Mouse (Mus musculus) olfactory bulb, adult 2 months (tissue): Measurements from ENCODE around the gene Rbm42. TPM values are rescaled to one million over a fixed set of nuclear protein-coding genes. Genes with fewer than 3 reads are reported as not detected.
A peak's percentile ranks its signal among the peaks of the same experiment; 100 is the strongest.

Experiments used
- H3K27ac ChIP-seq: fragments of 200-500 bp; 2 replicates; pipeline ENCODE4 v1.5.1; 2012; ENCODE audit warnings: low read depth, low read length; ENCODE audit not compliant: insufficient read depth
- H3K4me1 ChIP-seq: fragments of 200-500 bp; 2 replicates; pipeline ENCODE4 v1.6.1; 2012; ENCODE audit warnings: low read length; ENCODE audit not compliant: control insufficient read depth, insufficient read depth
- H3K4me3 ChIP-seq: fragments of 200-500 bp; 2 replicates; pipeline ENCODE4 v1.5.1; 2012; ENCODE audit warnings: mild to moderate bottlenecking, low read depth, low read length, moderate library complexity; ENCODE audit not compliant: insufficient read depth
- CTCF ChIP-seq: fragments of 200-500 bp; IDR thresholded peaks from 2 replicates; pipeline ENCODE4 v1.5.1; 2012; ENCODE audit warnings: low read depth, mild to moderate bottlenecking, low read length, moderate library complexity; ENCODE audit not compliant: insufficient read depth
- POLR2A ChIP-seq: fragments of 200-500 bp; IDR thresholded peaks from 2 replicates; pipeline ENCODE4 v1.6.1; 2012; ENCODE audit warnings: mild to moderate bottlenecking, low read depth, low read length, moderate library complexity; ENCODE audit not compliant: insufficient read depth
- WGBS: fragments of 180-500 bp; shearing (Covaris S2); methylation state at CpG from one replicate; pipeline ENCODE4 v1.1.7; 2018; 5-methylcytosine and 5-hydroxymethylcytosine counted together
- polyA plus RNA-seq: library from polyadenylated mRNA; stranded (reverse); fragments of >200 nt; gene quantifications from 2 replicates; pipeline ENCODE4 v1.2.4, GENCODE M21; 2012; ENCODE audit warnings: low replicate concordance; ENCODE audit not compliant: missing spikeins, insufficient read depth, insufficient read length

The Rbm42 gene
- polyA plus RNA-seq, 1 experiment: not detected

DNA sequence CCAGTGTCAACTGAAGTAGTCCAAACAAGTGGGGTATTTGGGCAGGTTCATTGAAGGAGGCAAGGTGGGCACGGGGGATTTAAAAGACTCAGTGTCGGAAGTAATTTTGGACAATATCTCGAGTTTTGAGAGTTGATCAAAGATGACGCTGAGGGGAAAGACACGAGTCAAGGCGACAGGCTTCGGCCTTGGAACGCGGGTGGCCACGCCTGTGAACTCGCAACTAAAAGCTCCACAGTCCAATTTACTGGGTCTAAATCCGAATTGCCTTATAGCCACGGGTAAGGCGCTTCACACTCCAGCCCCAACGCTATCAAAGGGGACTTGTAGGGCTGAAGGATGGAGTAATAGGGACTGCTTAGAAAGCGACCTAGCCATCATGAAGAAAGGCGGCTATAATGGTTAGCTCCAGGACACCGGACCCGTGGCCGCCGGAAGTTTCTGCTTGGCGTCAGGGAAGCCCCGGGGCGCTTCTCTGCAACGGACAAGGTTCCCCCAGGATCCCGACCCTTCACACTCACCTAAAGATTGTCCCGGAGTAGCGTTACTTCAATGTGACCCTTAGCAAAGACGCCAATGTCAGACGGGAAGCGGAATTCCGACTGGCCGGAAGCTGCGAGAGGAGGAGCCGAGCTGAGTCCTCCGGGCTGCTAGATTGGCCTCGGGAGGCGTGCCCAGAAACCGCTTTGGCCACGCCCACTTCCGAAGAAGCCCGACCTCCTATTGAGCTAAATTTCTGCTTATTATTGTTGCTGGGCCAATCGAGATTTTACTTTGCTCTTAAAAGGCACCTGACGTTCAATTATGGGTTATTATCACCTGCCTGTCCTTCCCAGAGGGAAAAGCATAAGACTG, 24.4 kb downstream of the Rbm42 start, which contains the start of gene Cox6b1:
Gene Cox6b1, minus strand, starts transcription at position 622 of the 855 bp plus-strand sequence.
- Histone ChIP-seq H3K27ac (peak within 1 kb of the TSS; percentile 35), H3K4me3 (peak within 1 kb of the TSS; percentile 83), H3K4me1 (peaks cover 9% of the 10 kb centered on the region; the same call in 1 of the 2 replicates)
- TF ChIP-seq POLR2A (0 out of 2 replicates have a peak, but pooled peaks have one; percentile 43), CTCF (no peak)
- WGBS: under 1% methylated on average over 44 of the region's 44 CpGs

DNA sequence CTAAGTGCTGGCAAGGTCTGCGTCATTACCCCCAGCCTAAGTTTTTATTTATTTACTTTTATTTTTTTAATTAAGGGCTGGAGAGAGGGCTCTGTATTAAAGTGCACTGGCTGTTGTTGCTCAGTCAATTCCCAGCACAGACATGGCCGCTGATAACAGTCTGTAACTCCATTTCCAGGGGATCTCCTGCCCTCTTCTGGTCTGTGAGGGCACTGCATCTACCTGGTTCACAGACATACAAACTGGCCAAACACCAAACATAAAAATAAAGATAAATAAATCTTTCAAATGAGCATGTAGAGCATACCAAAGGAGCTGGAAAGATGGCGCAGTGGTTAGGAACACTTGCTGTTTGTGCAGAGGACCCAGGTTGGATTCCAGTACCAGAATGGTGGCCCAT, 30.9 kb downstream of the Rbm42 start:
- H3K4me3 ChIP-seq: no peak overlapping the region
- no peak overlapping the region for H3K27ac ChIP-seq
- no peak for TF ChIP-seq CTCF
- no peak for TF ChIP-seq POLR2A
- 83% methylated on average over 3 of the region's 3 CpGs for WGBS
- peaks cover 9% of the 10 kb centered on the region; the same call in 1 of the 2 replicates for H3K4me1 ChIP-seq

GRCm38 (mm10) chr7:30618658-30619057, 31.5 kb downstream of the Rbm42 start:
- Histone ChIP-seq H3K27ac (no peak overlapping the region), H3K4me3 (no peak overlapping the region), H3K4me1 (peaks cover 9% of the 10 kb centered on the region; the same call in 1 of the 2 replicates)
- 90% methylated on average over 9 of the region's 9 CpGs for WGBS
- TF ChIP-seq CTCF (no peak), POLR2A (no peak)

DNA sequence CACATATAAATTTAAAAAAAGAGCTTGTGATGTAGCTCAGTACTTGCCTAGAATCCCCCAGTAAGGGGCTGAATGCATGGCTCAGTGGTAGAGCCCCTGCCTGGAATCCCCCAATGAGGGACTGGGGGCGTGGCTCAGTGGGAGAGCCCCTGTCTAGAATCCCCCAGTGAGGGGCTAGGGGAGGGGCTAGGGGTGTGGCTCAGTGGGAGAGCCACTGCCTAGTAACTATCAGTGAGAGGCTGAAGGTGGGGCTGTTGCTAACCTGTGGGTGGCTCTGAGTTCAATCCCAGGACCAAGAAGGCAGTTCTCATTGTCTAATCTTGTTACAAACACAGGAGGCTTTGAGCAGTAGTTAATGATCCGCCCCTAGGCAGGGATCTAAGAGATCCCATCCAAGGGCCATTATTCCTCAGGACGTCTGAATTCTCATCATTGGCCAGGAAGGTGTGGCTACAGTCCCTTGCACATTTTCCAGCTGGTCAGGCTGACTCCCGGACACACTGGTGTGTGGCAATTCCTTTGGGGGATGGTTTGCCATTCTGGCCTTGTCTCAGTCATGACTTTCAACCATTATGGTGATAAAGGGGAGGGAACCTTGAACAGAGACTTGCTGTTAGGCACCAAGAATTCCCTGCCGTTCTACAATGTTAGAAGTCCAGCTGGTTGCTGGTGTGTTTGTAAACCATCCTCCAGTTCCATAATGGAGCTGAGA, 34.9 kb downstream of the Rbm42 start:
- H3K4me3 ChIP-seq: no peak overlapping the region
- WGBS: 54% methylated on average over 5 of the region's 5 CpGs
- no peak overlapping the region for H3K27ac ChIP-seq
- no peak for TF ChIP-seq CTCF
- TF ChIP-seq POLR2A: no peak
- H3K4me1 ChIP-seq: no peaks in the 10 kb centered on the region

GRCm38 (mm10) chr7:30614454-30614853, 35.7 kb downstream of the Rbm42 start:
- H3K4me3 ChIP-seq: no peak overlapping the region
- 76% methylated on average over 2 of the region's 2 CpGs for WGBS
- H3K27ac ChIP-seq: no peak overlapping the region
- H3K4me1 ChIP-seq: no peaks in the 10 kb centered on the region
- TF ChIP-seq POLR2A (no peak), CTCF (no peak)

GRCm38 (mm10) chr7:30613529-30614112, 36.5 kb downstream of the Rbm42 start:
- H3K4me3 ChIP-seq: no peak overlapping the region
- WGBS: 17% methylated on average over 14 of the region's 14 CpGs
- no peak overlapping the region for H3K27ac ChIP-seq
- no peaks in the 10 kb centered on the region for H3K4me1 ChIP-seq
- no peak for TF ChIP-seq POLR2A
- TF ChIP-seq CTCF: peak; percentile 65; the same call in 1 of the 2 replicates

DNA sequence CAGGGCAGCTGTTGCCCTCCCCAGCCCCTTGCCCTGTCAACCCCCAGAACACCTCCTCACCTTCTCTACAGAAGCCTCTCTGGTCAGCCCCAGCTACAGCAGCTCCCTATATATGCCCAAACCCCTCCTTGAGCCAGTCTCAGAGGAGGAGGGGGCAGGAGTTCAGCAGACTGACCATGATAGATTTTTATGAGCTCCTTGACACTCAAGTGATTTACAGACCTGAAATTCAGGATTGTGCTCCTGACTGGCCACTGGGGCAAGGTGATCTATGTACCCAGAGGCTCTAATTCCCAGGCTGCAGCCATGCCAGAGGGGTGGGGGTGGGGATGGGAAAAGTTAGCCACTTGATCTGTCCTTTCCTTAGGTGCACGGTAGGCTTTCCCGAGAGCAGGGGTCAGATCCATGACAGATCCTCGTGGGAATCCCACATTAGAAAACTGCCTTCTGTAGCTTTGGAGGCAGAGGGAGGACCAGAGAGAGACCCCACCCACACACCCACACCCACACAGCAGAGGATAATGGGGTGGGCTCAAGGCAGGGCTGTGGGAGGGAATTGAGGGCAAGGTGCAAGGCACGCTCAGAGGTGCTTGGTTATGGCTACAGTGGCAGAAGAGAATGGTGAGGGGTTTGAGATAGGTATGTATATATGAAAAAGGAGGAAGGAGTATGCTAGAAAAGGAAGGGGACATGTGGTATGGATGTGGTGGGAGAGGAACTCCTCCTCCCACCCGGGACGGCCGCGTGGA, 37.3 kb downstream of the Rbm42 start, which contains the start of gene Upk1a:
Gene Upk1a, minus strand, starts transcription at position 194 of the 749 bp plus-strand sequence.
- Histone ChIP-seq H3K27ac (no peak within 1 kb of the TSS), H3K4me3 (no peak within 1 kb of the TSS), H3K4me1 (no peaks in the 10 kb centered on the region)
- no peak for TF ChIP-seq POLR2A
- no peak for TF ChIP-seq CTCF
- 80% methylated on average over 8 of the region's 8 CpGs for WGBS

DNA sequence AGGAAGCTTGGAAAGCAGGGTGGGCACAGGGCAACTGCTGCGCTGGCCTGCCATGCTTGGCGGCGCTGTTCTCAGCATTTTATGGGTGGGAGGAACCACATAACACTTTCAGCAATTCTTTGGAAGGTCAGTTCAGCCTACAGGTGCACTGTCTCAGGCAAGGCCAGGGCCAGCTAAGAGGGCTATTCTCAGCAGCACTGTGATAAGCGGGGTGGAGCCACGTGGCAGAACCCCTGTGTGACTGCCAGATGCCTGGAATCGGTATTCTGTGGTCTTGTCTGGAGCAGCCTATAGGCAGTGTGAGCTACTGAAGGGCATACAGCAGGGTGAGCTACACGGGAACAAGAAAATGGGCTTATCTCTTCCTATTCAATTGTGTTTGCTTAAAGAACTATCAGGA, 40.1 kb downstream of the Rbm42 start:
- Histone ChIP-seq H3K27ac (no peak overlapping the region), H3K4me3 (no peak overlapping the region), H3K4me1 (no peaks in the 10 kb centered on the region)
- no peak for TF ChIP-seq POLR2A
- TF ChIP-seq CTCF: no peak
- WGBS: 70% methylated on average over 7 of the region's 7 CpGs
